Mouse (Mus musculus) midbrain, embryonic 13.5 days (tissue): ENCODE results near the gene Rpl11. TPM values are rescaled to one million over a fixed set of nuclear protein-coding genes. Genes with fewer than 3 reads are reported as not detected.
"Not testable (repeated sequence)": the region's sequence is repeated elsewhere in the genome, so short reads cannot be mapped to it uniquely, and the experiment has no call there.

Experiments
- ATAC-seq: fragments of 200-750 bp; cut with Nextera tagmentation; 2 replicates; pipeline ENCODE4 v1.8.0; 2017; ENCODE audit warnings: mild to moderate bottlenecking, moderate TSS enrichment, moderate library complexity
- H3K27ac ChIP-seq: fragments of 300-500 bp; sonication (generic); 2 replicates; pipeline ENCODE4 v1.5.1; 2015; ENCODE audit warnings: inconsistent platforms, mild to moderate bottlenecking, moderate library complexity
- H3K27me3 ChIP-seq: fragments of 300-500 bp; sonication (generic); 2 replicates; pipeline ENCODE4 v1.6.1; 2015; ENCODE audit warnings: mild to moderate bottlenecking, inconsistent platforms
- H3K36me3 ChIP-seq: fragments of 300-500 bp; sonication (generic); 2 replicates; pipeline ENCODE4 v1.6.1; 2015; ENCODE audit warnings: mild to moderate bottlenecking, inconsistent platforms
- H3K4me1 ChIP-seq: fragments of 300-500 bp; sonication (generic); replicated peaks from 2 replicates; pipeline ENCODE4 v1.6.1; 2015; ENCODE audit warnings: inconsistent platforms
- H3K4me2 ChIP-seq: fragments of 300-500 bp; sonication (generic); replicated peaks from 2 replicates; pipeline ENCODE4 v1.6.1; 2015; ENCODE audit warnings: moderate library complexity, mild to moderate bottlenecking, inconsistent platforms
- H3K4me3 ChIP-seq: fragments of 300-500 bp; sonication (generic); replicated peaks from 2 replicates; pipeline ENCODE4 v1.5.1; 2015; ENCODE audit warnings: mild to moderate bottlenecking, inconsistent platforms
- H3K9ac ChIP-seq: fragments of 300-500 bp; sonication (generic); replicated peaks from 2 replicates; pipeline ENCODE4 v1.6.1; 2015; ENCODE audit warnings: mild to moderate bottlenecking, inconsistent platforms
- H3K9me3 ChIP-seq: fragments of 300-500 bp; sonication (generic); 2 replicates; pipeline ENCODE4 v1.6.1; 2016; ENCODE audit warnings: mild to moderate bottlenecking, inconsistent platforms
- WGBS: fragments of 180-500 bp; shearing (Covaris S2); methylation state at CpG from one replicate; pipeline ENCODE4 v1.1.7; 2015; 5-methylcytosine and 5-hydroxymethylcytosine counted together
- polyA plus RNA-seq: library from polyadenylated mRNA; unstranded; fragments of >200 nt; fragmentation: Nextera tagmentation; extraction: Ambion mirVana; gene quantifications from 2 replicates; pipeline ENCODE4 v1.2.1, GENCODE M21; 2015

Gene Rpl11
- 333 and 348 TPM in 2 replicates for polyA plus RNA-seq

DNA sequence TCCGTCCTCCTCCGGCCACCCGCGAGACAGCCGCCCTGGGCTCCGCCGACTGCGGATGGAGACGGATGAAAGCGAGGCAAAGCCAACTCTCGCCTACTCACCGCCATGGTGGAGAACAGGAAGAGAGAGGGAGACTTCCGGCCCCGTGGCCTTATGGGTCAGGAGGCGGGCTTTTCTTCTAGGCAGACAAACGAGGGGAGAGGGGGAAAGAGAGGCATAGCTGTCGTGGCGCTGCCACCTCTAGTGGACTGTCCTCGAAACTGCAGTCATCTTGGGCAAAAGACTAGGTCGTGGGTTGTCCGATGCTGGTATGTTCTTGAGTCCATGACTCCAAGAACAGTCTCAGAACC lies at the start of gene Rpl11:
Gene Rpl11 (minus strand): TSS at position 182 of the 350 bp plus-strand sequence.
- Histone ChIP-seq H3K9ac (peak within 1 kb of the TSS; percentile 99), H3K9me3 (no peaks in the 10 kb centered on the region), H3K36me3 (peaks cover 35% of the 10 kb centered on the region), H3K4me3 (peak within 1 kb of the TSS; percentile 99), H3K4me1 (peaks cover 23% of the 10 kb centered on the region), H3K27me3 (no peaks in the 10 kb centered on the region), H3K27ac (peak within 1 kb of the TSS; percentile 95), H3K4me2 (peak within 1 kb of the TSS; percentile 99)
- peak; percentile 98 for ATAC-seq
- WGBS = 0% methylated on average over 21 of the region's 21 CpGs

DNA sequence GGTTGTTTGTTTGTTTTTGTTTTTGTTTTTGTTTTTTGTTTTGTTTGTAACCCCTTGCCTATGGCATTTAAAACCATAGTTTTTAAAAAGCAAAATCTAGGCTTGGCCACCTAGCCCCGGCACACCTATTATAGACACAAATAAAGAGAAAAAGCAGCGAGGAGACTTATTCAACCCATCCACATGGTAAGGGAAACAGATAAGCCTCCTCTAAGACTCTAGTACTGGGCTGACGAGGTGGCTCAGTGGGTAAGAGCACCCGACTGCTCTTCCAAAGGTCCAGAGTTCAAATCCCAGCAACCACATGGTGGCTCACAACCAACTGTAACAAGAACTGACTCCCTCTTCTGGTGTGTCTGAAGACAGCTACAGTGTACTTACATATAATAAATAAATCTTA lies 48.5 kb upstream of the Rpl11 start:
- not testable (repeated sequence) for H3K9me3 ChIP-seq
- WGBS = 83% methylated on average over 4 of the region's 4 CpGs

DNA sequence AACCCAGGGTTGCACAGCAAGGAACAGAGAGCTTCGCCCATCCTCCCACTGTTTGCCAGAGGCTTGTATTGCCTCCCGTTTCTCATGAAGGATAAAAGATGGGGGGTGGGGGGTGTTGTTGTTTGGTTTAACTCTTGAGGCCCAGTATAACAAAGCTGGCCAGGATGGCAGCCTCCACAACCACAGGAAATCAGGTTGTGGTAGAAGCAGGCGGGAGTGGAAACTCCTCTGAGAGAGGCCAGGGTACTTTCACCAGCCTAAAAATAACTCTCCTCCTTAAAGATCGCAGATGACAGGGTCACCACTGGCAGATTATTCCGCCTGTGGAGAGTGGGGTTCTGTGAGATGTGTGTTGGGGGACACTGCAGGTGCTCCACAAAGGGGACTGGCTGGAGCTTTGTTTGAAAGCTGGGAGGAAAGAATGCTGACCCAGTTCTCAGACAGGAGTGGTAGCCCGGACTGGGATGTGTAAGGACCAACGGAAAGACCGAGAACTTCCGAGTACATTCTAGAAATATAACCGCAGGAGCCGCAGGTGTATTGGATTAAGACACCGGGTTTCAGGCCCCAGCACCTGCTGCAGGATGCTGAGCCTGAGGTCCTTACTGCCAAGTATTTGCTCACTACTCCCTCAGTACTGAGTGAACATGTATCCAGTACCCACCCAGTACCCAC lies 47.3 kb upstream of the Rpl11 start:
- Histone ChIP-seq H3K9ac (no peak overlapping the region), H3K27me3 (peaks cover 26% of the 10 kb centered on the region), H3K4me3 (no peak overlapping the region), H3K36me3 (no peaks in the 10 kb centered on the region), H3K4me1 (peaks cover 10% of the 10 kb centered on the region), H3K27ac (no peak overlapping the region), H3K9me3 (no peaks in the 10 kb centered on the region), H3K4me2 (no peak overlapping the region)
- no peak for ATAC-seq
- WGBS = 75% methylated on average over 12 of the region's 12 CpGs

More for the DNA sequence above, 48.5 kb upstream of the Rpl11 start:
- H3K36me3 ChIP-seq, H3K4me3 ChIP-seq, H3K9ac ChIP-seq, H3K4me2 ChIP-seq, H3K4me1 ChIP-seq, H3K27ac ChIP-seq, ATAC-seq: not testable (repeated sequence)
- H3K27me3 ChIP-seq = peaks cover 31% of the 10 kb centered on the region

DNA sequence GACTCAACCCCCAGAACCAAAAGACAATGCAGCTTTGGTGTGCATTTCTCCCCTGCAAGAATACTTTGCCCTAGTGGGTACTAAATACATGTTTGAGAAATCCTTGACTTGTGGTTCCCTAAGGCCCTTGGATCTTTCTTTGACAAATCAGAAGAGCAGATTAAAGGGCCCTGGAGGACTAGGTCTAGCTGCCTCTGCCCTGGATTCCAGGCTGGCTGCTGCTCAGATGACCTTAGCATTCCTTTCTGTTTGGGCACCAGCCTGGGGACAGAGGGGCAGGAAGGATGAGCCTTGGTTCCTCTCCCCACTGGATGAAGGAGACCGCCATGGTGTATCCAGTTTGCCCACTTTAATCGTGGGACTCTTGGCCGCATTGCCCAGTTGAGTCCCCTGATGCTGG lies 45.2 kb upstream of the Rpl11 start:
- Histone ChIP-seq H3K9me3 (no peaks in the 10 kb centered on the region), H3K9ac (no peak overlapping the region), H3K27ac (no peak overlapping the region), H3K4me3 (no peak overlapping the region), H3K36me3 (no peaks in the 10 kb centered on the region), H3K4me1 (peaks cover 8% of the 10 kb centered on the region), H3K27me3 (peaks cover 15% of the 10 kb centered on the region), H3K4me2 (no peak overlapping the region)
- 97% methylated on average over 3 of the region's 3 CpGs for WGBS
- no peak for ATAC-seq

DNA sequence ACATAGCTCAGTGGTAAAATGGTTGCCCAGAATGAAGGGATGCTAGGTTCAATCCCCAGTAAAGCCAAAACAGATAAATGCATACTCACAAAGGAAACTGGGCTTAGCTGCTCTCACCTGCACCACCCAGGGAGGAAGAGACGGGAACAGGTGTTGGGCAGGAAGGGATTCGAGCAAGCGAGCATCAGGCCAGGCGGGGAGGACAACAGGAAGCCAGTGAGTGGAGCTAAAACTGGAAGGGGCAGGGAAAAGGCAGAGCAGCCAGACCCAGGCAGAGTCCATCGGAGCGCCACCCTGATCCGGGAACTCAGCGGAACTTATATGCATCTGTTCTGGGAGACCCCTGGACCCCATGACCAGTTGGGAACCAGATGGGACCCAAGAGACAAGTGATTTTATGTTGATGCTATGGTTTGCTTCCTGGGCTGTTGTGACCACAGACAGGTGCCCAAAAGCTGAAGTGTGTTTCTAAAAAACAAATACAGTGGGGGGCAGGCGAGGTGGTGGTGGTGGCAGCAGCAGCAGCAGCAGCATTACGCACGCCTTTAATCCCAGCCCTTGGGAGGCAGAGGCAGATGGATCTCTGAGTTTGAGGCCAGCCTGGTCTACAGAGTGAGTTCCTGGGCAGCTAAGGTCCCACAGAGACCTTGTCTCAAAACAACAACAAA lies 43.4 kb upstream of the Rpl11 start:
- 73% methylated on average over 11 of the region's 11 CpGs for WGBS
- H3K4me2 ChIP-seq = no peak overlapping the region
- no peak overlapping the region for H3K4me3 ChIP-seq
- H3K27me3 ChIP-seq = peaks cover 5% of the 10 kb centered on the region; the same call in 1 of the 2 replicates
- no peak for ATAC-seq
- no peaks in the 10 kb centered on the region for H3K36me3 ChIP-seq
- H3K9me3 ChIP-seq = no peaks in the 10 kb centered on the region
- H3K27ac ChIP-seq = no peak overlapping the region
- no peak overlapping the region for H3K9ac ChIP-seq
- H3K4me1 ChIP-seq = peaks cover 8% of the 10 kb centered on the region

DNA sequence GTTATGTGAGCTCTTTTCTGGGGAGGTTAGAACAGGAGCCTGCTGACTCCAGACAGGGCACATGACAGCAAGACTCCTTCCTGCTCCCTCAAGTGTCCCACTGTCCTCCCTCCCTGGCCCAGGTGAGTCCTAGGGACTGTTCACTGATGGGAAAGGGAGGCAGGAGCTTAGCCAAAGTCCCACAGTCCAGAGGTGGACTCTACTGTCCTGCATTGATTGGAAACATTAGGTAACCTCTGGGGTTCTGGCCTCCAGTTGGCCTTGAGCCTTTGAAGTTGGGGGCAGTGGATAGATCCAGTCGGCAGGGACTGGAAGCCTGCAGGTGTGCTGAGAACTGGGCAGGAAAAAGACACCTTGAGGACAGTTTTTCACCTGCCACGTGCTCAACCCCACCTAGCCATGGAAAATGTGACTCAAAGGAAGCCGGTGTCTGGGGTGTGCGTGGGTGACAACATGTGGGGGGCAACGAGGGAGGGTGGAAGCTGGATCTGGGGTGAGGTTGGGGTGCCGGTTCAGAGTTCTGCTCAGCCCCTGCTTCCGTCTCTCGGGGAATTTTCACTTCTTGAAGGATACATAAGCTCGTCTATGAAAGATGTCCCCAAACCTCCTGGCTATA lies 42.4 kb upstream of the Rpl11 start:
- Histone ChIP-seq H3K36me3 (no peaks in the 10 kb centered on the region), H3K4me1 (peaks cover 8% of the 10 kb centered on the region), H3K27ac (no peak overlapping the region), H3K9me3 (no peaks in the 10 kb centered on the region), H3K4me2 (no peak overlapping the region), H3K9ac (no peak overlapping the region), H3K4me3 (no peak overlapping the region), H3K27me3 (peaks cover 2% of the 10 kb centered on the region; the same call in 1 of the 2 replicates)
- 86% methylated on average over 9 of the region's 9 CpGs for WGBS
- ATAC-seq = no peak

DNA sequence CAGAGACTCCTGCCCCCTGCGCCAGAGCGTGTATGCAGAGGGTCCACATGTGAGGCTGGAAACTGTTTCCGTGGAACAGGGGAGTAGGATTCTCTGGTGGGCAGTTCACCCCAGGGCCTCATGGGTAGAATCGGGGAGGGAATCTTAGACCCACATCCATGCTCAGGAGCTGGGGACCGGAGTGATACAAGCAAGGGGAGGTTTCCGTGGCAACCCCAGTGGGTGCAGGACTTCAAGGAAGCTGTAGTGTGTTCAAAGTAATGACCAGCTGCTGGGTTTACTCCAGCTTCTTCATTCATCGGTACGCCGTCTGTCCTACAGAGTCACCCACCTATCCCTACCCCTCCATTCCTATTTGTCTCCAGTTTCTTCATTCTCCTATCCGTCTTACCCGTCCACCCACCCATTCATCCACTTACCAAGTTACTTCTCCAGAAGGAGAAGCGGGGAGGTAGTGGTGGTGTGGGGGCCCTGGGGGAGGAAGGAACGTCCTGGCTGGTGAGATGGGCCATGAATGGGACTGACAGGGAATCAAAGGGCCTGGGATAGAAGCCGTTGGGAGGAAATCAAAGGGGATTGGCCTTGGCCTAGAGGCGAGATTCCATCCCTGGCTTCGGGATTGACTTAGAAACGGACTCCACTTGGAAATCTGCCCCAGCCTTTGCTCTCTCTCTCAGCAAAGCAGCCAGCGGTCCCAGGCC lies 41.4 kb upstream of the Rpl11 start:
- Histone ChIP-seq H3K9me3 (no peaks in the 10 kb centered on the region), H3K36me3 (no peaks in the 10 kb centered on the region), H3K4me2 (no peak overlapping the region), H3K4me3 (no peak overlapping the region), H3K4me1 (peaks cover 8% of the 10 kb centered on the region), H3K27me3 (no peaks in the 10 kb centered on the region), H3K9ac (no peak overlapping the region), H3K27ac (0 out of 2 replicates have a peak overlapping the region, but pooled peaks have one; percentile 25)
- 65% methylated on average over 18 of the region's 18 CpGs for whole genome bisulfite sequencing
- ATAC-seq = no peak

DNA sequence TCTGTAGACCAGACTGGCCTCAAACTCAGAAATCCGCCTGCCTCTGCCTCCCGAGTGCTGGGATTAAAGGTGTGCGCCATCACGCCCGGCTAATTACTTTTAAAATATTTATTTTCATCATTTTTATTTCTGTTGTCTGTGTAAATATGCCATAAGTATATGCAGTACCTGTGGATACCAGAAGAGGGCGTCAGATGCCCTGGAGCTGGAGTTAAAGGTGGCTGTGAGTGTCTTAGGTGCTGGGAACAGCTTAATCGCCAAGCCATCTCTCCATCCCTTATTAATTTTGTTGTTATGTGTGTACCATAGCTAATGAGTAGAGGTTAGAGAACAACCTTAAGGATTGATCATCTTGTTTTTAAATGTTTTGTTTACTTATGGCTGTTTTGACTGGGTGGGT lies 39.3 kb upstream of the Rpl11 start:
- WGBS = 89% methylated on average over 7 of the region's 7 CpGs
- H3K4me2 ChIP-seq = no peak overlapping the region
- no peak overlapping the region for H3K4me3 ChIP-seq
- ATAC-seq = no peak
- H3K9me3 ChIP-seq = no peaks in the 10 kb centered on the region
- H3K27me3 ChIP-seq = no peaks in the 10 kb centered on the region
- H3K27ac ChIP-seq = no peak overlapping the region
- H3K9ac ChIP-seq = no peak overlapping the region
- H3K36me3 ChIP-seq = no peaks in the 10 kb centered on the region
- H3K4me1 ChIP-seq = peaks cover 14% of the 10 kb centered on the region

DNA sequence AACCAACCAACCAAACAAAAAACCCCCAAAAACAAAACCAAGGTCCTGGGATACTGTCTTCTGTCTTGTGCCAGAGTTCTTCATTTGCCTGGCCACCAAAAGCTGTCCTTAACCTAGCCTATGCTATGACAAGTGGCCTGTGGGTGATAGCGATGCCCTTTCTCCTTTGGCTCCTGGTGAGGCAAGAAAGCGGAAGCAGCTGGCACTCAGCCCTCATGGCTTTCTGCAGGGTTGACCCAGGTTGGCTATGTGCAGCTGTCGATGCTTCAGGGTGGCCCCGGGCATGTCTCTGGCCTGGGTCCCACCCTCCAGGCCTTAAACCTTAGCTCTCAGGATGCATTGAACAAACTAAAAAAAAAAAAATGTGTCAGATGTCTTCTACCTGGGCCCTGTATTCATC lies 38.1 kb upstream of the Rpl11 start:
- H3K27ac ChIP-seq = no peak overlapping the region
- H3K4me1 ChIP-seq = peaks cover 14% of the 10 kb centered on the region
- H3K9ac ChIP-seq = no peak overlapping the region
- no peaks in the 10 kb centered on the region for H3K36me3 ChIP-seq
- no peak for ATAC-seq
- no peaks in the 10 kb centered on the region for H3K27me3 ChIP-seq
- no peak overlapping the region for H3K4me2 ChIP-seq
- 98% methylated on average over 4 of the region's 4 CpGs for WGBS
- no peak overlapping the region for H3K4me3 ChIP-seq
- no peaks in the 10 kb centered on the region for H3K9me3 ChIP-seq

DNA sequence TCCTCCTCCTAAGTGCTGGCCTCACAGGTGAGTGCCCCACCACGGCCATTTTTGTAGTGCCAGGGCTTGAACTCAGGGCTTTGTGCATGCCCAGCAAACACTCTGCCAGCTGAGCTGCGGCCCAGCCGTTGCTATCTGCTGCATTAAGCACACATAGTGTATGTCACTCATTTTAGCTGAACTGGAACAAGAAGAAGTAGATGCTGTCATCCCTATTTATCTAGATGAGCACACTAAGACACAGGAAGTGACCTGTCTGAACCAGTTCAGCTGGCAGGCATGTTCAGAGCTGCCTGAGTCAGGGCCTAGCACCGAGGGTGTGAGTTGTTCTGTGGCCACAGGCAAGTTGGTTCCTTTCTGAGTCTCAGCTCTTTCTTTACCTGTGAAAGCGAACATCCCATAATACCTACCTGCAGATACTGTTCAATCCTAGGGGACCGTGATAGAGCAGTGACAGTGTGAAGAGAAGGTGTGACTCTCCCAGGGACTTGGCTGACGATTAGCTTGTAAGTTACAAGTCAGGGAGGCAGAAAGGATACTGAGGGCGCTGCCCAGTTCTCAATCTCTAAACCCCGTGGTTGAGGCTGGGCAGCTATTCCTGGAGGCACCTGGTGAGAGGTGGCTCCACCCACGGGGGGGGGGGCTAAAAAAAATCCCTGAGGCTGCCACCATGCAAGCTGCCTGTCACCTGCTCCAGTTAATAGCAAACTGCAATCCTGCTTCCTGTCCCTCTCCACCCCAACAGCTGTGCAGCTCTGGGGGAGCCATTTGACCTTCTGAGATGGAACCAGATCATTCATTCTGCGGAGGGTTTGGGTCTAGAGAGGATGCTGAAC lies 36.7 kb upstream of the Rpl11 start:
- Histone ChIP-seq H3K9ac (no peak overlapping the region), H3K4me2 (no peak overlapping the region), H3K9me3 (no peaks in the 10 kb centered on the region), H3K36me3 (no peaks in the 10 kb centered on the region), H3K4me1 (peaks cover 13% of the 10 kb centered on the region), H3K4me3 (no peak overlapping the region), H3K27ac (no peak overlapping the region), H3K27me3 (no peaks in the 10 kb centered on the region)
- ATAC-seq = no peak
- 66% methylated on average over 11 of the region's 11 CpGs for WGBS

DNA sequence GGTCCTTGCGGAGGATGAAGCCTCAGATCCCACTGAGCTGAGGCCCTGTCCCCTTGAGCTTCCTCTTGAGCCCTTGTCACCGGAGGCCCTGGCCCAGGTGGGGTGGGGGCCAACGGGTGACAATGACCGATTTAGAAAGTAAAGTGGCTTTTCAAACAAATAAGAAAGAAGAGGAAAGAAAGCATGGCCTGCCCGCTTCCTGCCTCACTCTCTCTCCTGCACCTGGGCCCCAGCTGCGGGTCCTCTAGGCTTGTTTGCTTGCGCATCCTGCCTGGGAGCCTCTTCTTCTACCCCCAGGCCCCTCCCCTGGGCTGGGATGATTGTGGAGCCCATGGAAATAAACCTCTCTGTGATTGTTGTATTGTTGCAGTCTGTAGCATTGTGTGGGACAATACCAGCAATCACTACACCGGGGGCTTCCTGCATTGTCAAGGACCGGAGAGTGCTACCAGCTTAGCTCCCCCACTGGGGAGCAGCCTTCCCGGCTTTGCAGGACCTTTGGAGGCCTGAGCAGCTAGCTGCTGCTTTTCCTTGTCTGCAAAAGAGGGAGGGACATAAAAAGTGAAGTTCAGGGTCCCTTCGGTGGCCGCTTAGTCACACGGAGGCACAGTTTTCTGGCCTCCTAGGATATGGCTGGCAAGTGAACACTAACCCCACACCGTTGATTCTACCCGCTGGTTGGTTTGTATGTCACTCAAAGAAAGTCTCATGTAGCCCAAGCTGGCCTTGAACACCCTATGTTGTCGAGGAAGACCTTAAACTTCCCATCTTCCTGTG lies 35.9 kb upstream of the Rpl11 start:
- H3K4me1 ChIP-seq = peaks cover 7% of the 10 kb centered on the region
- no peak overlapping the region for H3K4me2 ChIP-seq
- H3K36me3 ChIP-seq = no peaks in the 10 kb centered on the region
- 0 out of 2 replicates have a peak overlapping the region, but pooled peaks have one; percentile 32 for H3K9ac ChIP-seq
- no peak for ATAC-seq
- no peaks in the 10 kb centered on the region for H3K9me3 ChIP-seq
- no peaks in the 10 kb centered on the region for H3K27me3 ChIP-seq
- H3K27ac ChIP-seq = no peak overlapping the region
- 23% methylated on average over 16 of the region's 16 CpGs for WGBS
- no peak overlapping the region for H3K4me3 ChIP-seq
